Mouse (Mus musculus): ENCODE results near the gene Klhl32. TPM values are rescaled to one million over a fixed set of nuclear protein-coding genes. Genes with fewer than 3 reads are reported as not detected.

Klhl32 gene
- polyA plus RNA-seq, 1 experiment from 2014 or later, result 38.5 TPM

DNA sequence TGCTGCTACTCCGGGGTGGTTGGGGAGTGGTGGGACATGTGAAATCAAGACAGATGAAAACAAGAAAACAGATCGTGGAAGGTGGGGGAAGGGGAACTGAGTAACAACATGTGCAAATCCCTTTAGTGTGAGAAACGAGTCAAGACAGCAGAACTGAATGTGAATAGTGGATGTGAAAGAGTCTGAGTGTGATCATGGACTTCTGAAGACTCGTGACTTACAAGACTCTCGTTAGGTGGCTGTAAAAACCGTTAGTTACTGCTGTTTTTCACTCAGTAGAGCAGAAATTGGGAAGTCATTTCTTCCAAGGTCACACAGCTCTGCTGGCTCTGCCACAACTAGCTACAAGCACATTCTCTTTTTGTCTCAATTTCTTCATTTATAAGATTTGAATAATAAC, 282.9 kb downstream of the Klhl32 start:
- ATAC-seq, result no peak
- Histone ChIP-seq H3K36me3 (ENCODE audit: control insufficient read depth, insufficient read depth, low read length) (no peaks in the 10 kb centered on the region), H3K4me3 (ENCODE audit: low read length) (no peak overlapping the region), H3K9ac (ENCODE audit: low read depth, low read length) (no peak overlapping the region), H3K9me3 (ENCODE audit: control insufficient read depth, low read length) (no peaks in the 10 kb centered on the region), H3K27ac (ENCODE audit: low read depth, low read length) (no peak overlapping the region), H3K4me2 (ENCODE audit: low read length) (no peak overlapping the region), H3K27me3 (replicated peaks; ENCODE audit: control insufficient read depth, insufficient read depth, low read length) (no peaks in the 10 kb centered on the region), H3K4me1 (ENCODE audit: control insufficient read depth, insufficient read depth, low read depth, low read length) (no peaks in the 10 kb centered on the region)
- 74% methylated on average over 6 of the region's 6 CpGs for WGBS

Other genes with a start within 250 kb of the Klhl32 start
- 60.0 and 65.2 TPM in 2 replicates for gene Ndufaf4, start 47.0 kb upstream of the Klhl32 start, polyA plus RNA-seq (2015; fragmentation: Nextera tagmentation; extraction: Ambion mirVana)
- gene Gpr63, start 115.3 kb upstream of the Klhl32 start, polyA plus RNA-seq (2015; fragmentation: Nextera tagmentation; extraction: Ambion mirVana), result 1.4 and 1.7 TPM in 2 replicates